Mouse (Mus musculus) heart, postnatal 0 days (tissue): ENCODE measurements around the gene Nlrp9b. TPM values are rescaled to one million over a fixed set of nuclear protein-coding genes. Genes with fewer than 3 reads are reported as not detected.

ENCODE experiments used
- ATAC-seq: fragments of 200-750 bp; cut with Nextera tagmentation; 2 replicates; pipeline ENCODE4 v1.8.0; 2017; ENCODE audit warnings: low read depth, moderate number of reproducible peaks, moderate library complexity; ENCODE audit not compliant: insufficient read depth
- DNase-seq: peaks from one replicate; pipeline ENCODE4 v3.0.0-alpha.2; 2016; ENCODE audit warnings: low spot score
- H3K27ac ChIP-seq: fragments of 300-500 bp; sonication (generic); 2 replicates; pipeline ENCODE4 v1.5.1; 2014; ENCODE audit warnings: low read depth, mild to moderate bottlenecking
- H3K27me3 ChIP-seq: fragments of 300-500 bp; sonication (generic); 2 replicates; pipeline ENCODE4 v1.6.1; 2014; ENCODE audit warnings: low read length, mixed read lengths; ENCODE audit not compliant: control insufficient read depth, insufficient read depth
- H3K36me3 ChIP-seq: fragments of 300-500 bp; sonication (generic); replicated peaks from 2 replicates; pipeline ENCODE4 v1.6.1; 2014; ENCODE audit warnings: low read length, mixed read lengths; ENCODE audit not compliant: control insufficient read depth, insufficient read depth
- H3K4me1 ChIP-seq: fragments of 300-500 bp; sonication (generic); 2 replicates; pipeline ENCODE4 v1.6.1; 2014; ENCODE audit warnings: antibody characterized with exemption; ENCODE audit not compliant: control insufficient read depth, insufficient read depth
- H3K4me2 ChIP-seq: fragments of 300-500 bp; sonication (generic); 2 replicates; pipeline ENCODE4 v1.6.1; 2014; ENCODE audit warnings: low read depth, mild to moderate bottlenecking, low read length, moderate library complexity
- H3K4me3 ChIP-seq: fragments of 300-500 bp; sonication (generic); 2 replicates; pipeline ENCODE4 v1.5.1; 2014; ENCODE audit warnings: low read depth, low read length
- H3K9ac ChIP-seq: fragments of 300-500 bp; sonication (generic); replicated peaks from 2 replicates; pipeline ENCODE4 v1.6.1; 2014; ENCODE audit warnings: low read depth, low read length, mixed read lengths
- H3K9me3 ChIP-seq: fragments of 300-500 bp; sonication (generic); replicated peaks from 2 replicates; pipeline ENCODE4 v1.6.1; 2016; ENCODE audit warnings: low read length; ENCODE audit not compliant: control insufficient read depth
- CTCF ChIP-seq: IDR thresholded peaks from 2 replicates; pipeline ENCODE4 v1.5.1; 2016; ENCODE audit warnings: antibody characterized with exemption, control low read depth, low read depth
- EP300 ChIP-seq: IDR thresholded peaks from 2 replicates; pipeline ENCODE4 v1.6.1; 2016; ENCODE audit warnings: antibody characterized with exemption, low read depth
- WGBS: fragments of 180-500 bp; shearing (Covaris S2); extraction: QIAGEN DNeasy Blood & Tissue Kit; methylation state at CpG from one replicate; pipeline ENCODE4 v1.1.7; 2014; 5-methylcytosine and 5-hydroxymethylcytosine counted together
- polyA plus RNA-seq: library from polyadenylated mRNA; unstranded; fragments of >200 nt; fragmentation: Nextera tagmentation; extraction: Ambion mirVana; gene quantifications from 2 replicates; pipeline ENCODE4 v1.2.1, GENCODE M21; 2015
- total RNA-seq: library from RNA; depleted of rRNA; stranded (reverse); fragments of >200 nt; gene quantifications from 2 replicates; pipeline ENCODE4 v1.2.3, GENCODE M21; 2014; ENCODE audit warnings: low replicate concordance

Gene Nlrp9b
- total and polyA plus RNA-seq, 2 experiments from 2014 or later, result not detected

DNA sequence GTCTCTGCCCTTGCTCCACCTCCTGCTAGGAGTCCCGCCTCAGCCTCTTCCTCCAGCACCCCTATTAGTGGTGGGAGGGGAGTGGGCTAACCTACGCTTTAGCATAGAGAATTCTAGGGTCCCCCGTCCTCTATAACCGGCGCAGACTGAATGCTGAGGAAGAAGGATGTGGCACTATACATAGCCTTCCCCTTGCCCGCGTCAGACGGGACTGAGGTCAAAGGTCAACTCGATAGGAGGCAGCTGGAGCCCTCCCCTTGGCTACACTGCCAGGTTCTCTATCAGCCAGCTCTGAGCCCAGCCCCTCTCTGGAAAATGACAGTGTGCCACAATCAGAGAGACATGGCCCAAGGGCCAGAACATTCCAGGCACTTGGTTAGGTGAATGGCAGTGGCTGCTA, 40.7 kb upstream of the Nlrp9b start, which contains the start of gene Igsf23:
TSS of gene Igsf23 (minus strand) at position 168 of the 400 bp plus-strand sequence.
- WGBS, result 27% methylated on average over 9 of the region's 9 CpGs
- H3K4me3 ChIP-seq, result no peak within 1 kb of the TSS
- H3K27me3 ChIP-seq, result no peaks in the 10 kb centered on the region
- TF ChIP-seq EP300 (no peak), CTCF (no peak)
- no peak within 1 kb of the TSS for H3K4me2 ChIP-seq
- peak; percentile 24 for DNase-seq
- peak; percentile 73 for ATAC-seq
- H3K9me3 ChIP-seq, result no peaks in the 10 kb centered on the region
- H3K36me3 ChIP-seq, result no peaks in the 10 kb centered on the region
- H3K27ac ChIP-seq, result no peak within 1 kb of the TSS
- H3K9ac ChIP-seq, result no peak within 1 kb of the TSS
- peaks cover 3% of the 10 kb centered on the region; the same call in 1 of the 2 replicates for H3K4me1 ChIP-seq

DNA sequence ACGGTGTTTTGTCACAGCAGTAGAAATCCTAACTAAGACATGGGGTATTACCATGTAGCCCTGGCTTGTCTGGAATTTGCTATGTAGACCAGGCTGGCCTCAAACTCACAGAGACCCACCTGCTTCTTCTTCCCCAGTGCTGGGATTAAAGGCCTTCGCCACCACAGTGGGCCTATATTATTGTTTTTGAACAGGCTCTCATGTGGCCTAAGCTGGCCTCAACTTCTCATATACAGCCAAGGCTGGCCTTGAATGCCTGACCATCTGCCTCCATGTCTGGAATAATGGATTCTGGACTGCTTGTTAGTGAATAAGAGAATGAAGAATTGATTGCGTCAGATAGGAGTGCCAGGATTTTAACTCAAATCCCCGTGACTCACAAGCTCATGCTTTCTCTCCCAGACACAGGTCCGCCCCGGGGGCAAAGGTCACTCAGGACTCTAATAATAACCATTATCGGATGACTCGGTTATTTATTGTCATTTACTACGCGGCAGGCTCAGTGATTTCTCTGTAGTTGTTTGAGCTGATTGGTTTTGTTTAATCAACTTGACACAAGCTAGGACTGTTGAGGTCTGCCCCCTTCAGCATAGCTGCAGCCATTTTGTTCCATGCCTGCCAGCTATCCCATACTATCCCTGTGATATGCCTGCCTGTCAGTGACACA, 38.8 kb upstream of the Nlrp9b start:
- no peak; the same call in 1 of the 2 replicates for ATAC-seq
- Histone ChIP-seq H3K4me3 (no peak overlapping the region), H3K9ac (no peak overlapping the region), H3K4me2 (no peak overlapping the region), H3K9me3 (no peaks in the 10 kb centered on the region), H3K27ac (no peak overlapping the region), H3K36me3 (no peaks in the 10 kb centered on the region), H3K4me1 (peaks cover 3% of the 10 kb centered on the region; the same call in 1 of the 2 replicates), H3K27me3 (no peaks in the 10 kb centered on the region)
- WGBS, result 81% methylated on average over 10 of the region's 10 CpGs
- TF ChIP-seq EP300 (no peak), CTCF (no peak)
- no peak for DNase-seq

DNA sequence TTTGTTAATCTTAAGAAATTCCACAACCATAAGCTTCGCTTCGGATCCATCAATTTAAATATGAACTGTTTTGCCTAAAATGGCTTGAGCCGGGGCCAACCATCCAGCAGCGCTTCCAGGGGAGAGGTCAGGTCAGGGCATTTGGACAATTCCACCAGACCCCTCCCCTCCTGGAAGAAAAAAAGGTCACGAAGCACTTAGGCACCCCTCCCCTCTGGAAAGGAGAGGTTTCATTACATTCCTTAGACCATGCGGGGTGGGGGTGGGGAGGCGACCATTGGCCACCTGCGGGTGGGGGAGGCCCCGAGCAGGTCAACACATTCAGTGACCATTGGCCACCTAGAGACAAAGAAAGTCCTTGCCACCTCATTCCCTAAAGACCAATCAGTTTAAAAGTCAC, 38.2 kb upstream of the Nlrp9b start:
- Histone ChIP-seq H3K27ac (no peak overlapping the region), H3K4me3 (no peak overlapping the region), H3K27me3 (no peaks in the 10 kb centered on the region), H3K4me1 (peaks cover 3% of the 10 kb centered on the region; the same call in 1 of the 2 replicates), H3K9me3 (no peaks in the 10 kb centered on the region), H3K4me2 (no peak overlapping the region), H3K36me3 (no peaks in the 10 kb centered on the region), H3K9ac (no peak overlapping the region)
- no peak for DNase-seq
- 54% methylated on average over 9 of the region's 9 CpGs for WGBS
- TF ChIP-seq EP300 (no peak), CTCF (no peak)
- no peak for ATAC-seq

DNA sequence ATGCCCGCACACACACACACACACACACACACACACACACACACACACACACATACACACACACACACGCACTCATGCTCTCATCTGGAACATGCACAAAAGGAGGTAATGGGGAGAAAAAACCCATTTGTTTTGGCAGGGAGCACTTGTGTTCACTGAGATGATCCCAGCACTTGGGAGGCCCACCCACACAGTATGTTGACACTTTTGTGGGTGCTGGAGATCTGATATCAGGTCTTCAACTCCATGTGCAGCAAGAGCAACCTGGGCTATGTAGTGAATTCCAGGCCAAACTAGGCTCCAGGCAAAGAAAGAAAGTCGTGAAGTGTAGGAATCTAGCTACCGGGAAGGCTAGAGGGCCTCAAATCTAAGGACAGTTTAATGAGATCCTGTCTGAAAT, 35.4 kb upstream of the Nlrp9b start:
- WGBS, result 65% methylated on average over 4 of the region's 4 CpGs
- Histone ChIP-seq H3K27ac (no peak overlapping the region), H3K9ac (no peak overlapping the region), H3K4me2 (no peak overlapping the region), H3K9me3 (no peaks in the 10 kb centered on the region), H3K4me3 (no peak overlapping the region), H3K27me3 (no peaks in the 10 kb centered on the region), H3K4me1 (no peaks in the 10 kb centered on the region), H3K36me3 (no peaks in the 10 kb centered on the region)
- no peak for ATAC-seq
- no peak for TF ChIP-seq CTCF
- no peak for TF ChIP-seq EP300
- DNase-seq, result no peak

DNA sequence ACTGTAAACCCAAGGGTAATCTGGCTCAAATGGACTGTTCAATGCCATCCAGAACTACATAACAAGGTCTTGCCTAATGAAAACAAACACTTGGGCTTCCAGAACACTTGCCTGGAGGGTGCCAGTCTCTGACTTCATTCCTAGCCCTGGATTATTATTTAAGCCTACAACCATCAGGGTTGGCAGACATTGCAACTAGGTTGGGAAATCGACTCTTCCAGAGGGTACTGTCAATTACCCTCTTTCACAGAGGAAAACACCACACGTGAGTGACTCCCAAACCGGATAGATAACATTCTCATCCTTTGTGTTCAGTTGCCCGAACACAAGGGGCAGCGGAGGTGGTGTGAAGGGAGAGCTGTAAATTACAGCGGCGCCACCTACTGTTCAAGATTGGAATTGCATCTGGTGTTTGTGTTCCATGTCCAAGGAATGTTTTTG, 34.9 kb upstream of the Nlrp9b start:
- DNase-seq (peak; percentile 81), ATAC-seq (peak; percentile 53; the same call in 1 of the 2 replicates)
- under 1% methylated on average over 7 of the region's 7 CpGs for WGBS
- no peak overlapping the region for H3K9ac ChIP-seq
- H3K27me3 ChIP-seq, result no peaks in the 10 kb centered on the region
- peak; percentile 94 for TF ChIP-seq CTCF
- no peak for TF ChIP-seq EP300
- H3K4me1 ChIP-seq, result no peaks in the 10 kb centered on the region
- no peak overlapping the region for H3K4me2 ChIP-seq
- no peaks in the 10 kb centered on the region for H3K36me3 ChIP-seq
- no peak overlapping the region for H3K4me3 ChIP-seq
- H3K27ac ChIP-seq, result no peak overlapping the region
- H3K9me3 ChIP-seq, result no peaks in the 10 kb centered on the region

DNA sequence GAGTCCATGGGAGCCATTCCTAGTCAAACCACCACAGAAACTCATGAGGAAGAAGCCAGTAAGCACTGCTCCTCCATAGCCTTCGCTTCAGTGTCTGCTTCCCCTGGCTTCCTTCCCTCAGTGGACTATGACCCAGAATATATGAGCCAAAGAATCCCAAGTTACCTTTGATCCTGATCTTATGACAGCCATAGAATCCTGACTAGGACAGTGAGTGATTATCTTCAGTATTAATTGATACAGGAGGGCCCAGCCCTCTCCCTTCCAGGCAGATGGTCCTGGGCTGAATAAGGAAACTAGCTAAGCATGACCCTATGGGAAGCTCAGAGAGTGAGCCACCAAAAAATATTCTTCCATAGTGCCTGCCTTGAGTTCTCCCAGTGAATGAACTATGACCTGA, 28.8 kb upstream of the Nlrp9b start:
- H3K9me3 ChIP-seq, result no peaks in the 10 kb centered on the region
- no peak overlapping the region for H3K9ac ChIP-seq
- H3K36me3 ChIP-seq, result no peaks in the 10 kb centered on the region
- no peak overlapping the region for H3K4me3 ChIP-seq
- ATAC-seq, result no peak
- H3K4me1 ChIP-seq, result no peaks in the 10 kb centered on the region
- DNase-seq, result no peak
- TF ChIP-seq EP300 (no peak), CTCF (no peak)
- H3K27me3 ChIP-seq, result no peaks in the 10 kb centered on the region
- no peak overlapping the region for H3K4me2 ChIP-seq
- no peak overlapping the region for H3K27ac ChIP-seq
- 65% methylated on average over 1 of the region's 1 CpGs for WGBS
